Mouse (Mus musculus): ENCODE data around the gene Engase. TPM values are rescaled to one million over a fixed set of nuclear protein-coding genes. Genes with fewer than 3 reads are reported as not detected.

Gene Engase
- total RNA-seq, 4 experiments from 2014 or later = 5.2 to 7.2 (median 6.6) TPM

GRCm38 (mm10) chr11:118486881-118487772 lies 10.5 kb downstream of the Engase start:
- no peak for DNase-seq (ENCODE audit: low spot score)

DNA sequence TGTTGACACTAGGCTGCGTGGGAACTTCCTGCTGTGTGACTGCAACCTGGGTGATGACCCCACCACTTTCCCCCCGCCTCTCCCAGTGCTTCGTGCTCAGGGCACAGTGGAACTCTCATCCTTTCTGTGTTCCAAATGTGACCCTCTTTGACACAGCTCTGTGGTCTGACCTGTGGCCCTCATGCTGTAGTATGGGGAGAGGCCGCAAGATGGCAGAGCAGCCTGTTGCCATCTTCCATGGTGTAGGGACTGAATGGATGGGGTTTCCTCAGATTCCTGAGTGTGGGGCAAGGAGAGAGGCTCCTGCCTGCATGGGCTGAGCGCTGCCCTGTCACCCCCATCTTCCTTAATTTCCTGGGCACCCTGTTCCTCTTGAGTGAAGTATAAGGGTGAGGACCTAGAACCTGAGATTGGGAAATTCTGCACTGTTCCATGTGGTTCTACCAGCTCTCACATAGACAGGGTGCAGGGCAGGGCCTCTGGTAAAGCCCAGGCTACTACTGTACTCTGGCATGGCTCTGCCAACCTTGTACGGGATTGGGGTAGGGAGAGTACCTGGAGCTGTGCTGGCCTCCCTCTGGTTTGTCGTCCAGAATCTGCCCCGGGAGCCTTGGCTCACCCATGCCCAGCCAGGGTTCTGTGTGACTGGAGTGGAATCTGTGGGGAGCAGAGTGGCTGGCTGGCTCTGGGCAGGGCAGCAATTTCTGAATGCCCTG lies 11.7 kb downstream of the Engase start:
- no peak for DNase-seq (ENCODE audit: low spot score)

DNA sequence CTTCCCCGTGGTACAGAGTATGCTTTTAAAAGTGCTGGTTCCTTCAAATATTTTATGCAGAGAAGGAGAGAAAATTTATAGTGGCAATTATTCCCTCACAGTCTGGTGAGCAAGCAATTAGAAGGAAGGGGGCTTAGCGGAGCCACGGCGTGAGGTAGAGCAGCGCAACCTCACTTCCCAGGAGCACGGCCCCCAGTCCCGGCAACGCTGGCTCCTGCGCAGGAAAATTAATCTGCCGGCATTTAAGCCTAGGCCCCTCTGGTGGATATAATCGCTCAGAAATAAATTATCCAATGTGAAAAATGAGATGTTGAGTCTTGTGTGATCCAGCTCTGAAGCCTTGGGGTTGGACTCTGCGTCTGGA lies 12.3 kb downstream of the Engase start:
- no peak for DNase-seq (ENCODE audit: low spot score)

GRCm38 (mm10) chr11:118490566-118491218 lies 14.1 kb downstream of the Engase start:
- peak; percentile 70 for DNase-seq (ENCODE audit: low spot score)

- DNase-seq (ENCODE audit: low spot score) = no peak
These were observed 14.6 kb downstream of the Engase start for GRCm38 (mm10) chr11:118491230-118491629.

- DNase-seq (ENCODE audit: low spot score) = no peak
These were observed 16.8 kb downstream of the Engase start for GRCm38 (mm10) chr11:118493458-118493857.

DNA sequence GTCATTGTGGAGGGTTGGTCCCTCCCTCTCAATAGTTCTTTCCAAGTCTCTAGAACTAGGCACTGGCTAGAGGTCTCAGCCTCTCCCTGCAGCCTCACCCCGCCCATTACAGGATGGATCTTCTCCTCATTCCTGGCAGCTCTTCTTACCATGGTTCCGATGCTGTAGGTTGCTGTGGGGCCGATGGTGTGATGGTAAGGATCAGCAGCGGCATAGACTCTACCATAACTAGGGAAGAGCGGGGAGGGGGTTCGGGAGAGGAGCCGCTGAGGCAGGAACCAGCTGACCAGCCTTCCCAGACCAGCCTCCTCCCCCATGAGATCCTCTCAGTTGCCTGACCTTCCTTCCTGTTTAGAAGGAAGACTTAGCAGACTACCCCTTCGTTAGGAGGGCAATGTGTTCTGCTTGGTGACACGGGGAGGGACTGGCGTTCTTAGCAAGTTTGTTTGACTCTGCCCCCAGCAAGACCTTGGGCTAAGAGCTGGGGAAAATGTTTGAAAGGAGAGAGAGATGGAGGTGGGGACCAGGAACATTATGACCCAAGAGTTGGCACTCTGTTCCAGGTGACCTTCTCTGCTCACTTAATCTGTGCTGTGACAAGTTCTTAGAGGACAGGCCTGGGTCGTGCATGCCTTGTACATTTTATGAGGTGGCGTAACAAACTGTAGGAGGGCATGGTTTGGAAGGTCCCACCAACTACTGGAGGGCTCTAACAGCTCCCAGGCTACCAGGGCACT lies 17.5 kb downstream of the Engase start:
- no peak for DNase-seq (ENCODE audit: low spot score)

GRCm38 (mm10) chr11:118495065-118495464 lies 18.4 kb downstream of the Engase start:
- DNase-seq (ENCODE audit: low spot score) = no peak

- no peak for DNase-seq (ENCODE audit: low spot score)
These were observed 19.5 kb downstream of the Engase start for GRCm38 (mm10) chr11:118496066-118496689.

DNA sequence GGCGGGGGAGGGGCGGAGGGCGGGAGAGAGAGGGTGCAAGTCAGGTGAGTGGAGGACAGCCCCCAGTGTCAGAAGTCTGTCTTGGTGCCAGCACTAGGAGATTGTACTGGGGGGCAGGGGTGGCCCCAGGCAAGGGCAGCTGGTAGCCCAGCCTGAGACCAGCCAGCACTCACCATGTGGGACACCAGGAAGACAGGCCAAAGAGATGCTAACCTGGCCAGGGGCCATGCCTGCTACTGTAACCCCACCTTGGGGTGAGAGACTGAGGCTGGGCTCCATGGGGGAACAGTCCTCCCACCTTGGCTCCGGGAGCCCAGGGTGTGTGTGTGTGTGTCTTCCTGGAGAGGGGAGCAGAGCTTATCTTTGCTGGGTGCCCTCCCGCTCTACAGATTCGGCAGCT lies 26.4 kb downstream of the Engase start:
- no peak for DNase-seq (ENCODE audit: low spot score)

GRCm38 (mm10) chr11:118503418-118504179 lies 27.0 kb downstream of the Engase start:
- DNase-seq (ENCODE audit: low spot score) = no peak

- DNase-seq (ENCODE audit: low spot score) = no peak
These were observed 27.5 kb downstream of the Engase start for GRCm38 (mm10) chr11:118504180-118504454.

DNA sequence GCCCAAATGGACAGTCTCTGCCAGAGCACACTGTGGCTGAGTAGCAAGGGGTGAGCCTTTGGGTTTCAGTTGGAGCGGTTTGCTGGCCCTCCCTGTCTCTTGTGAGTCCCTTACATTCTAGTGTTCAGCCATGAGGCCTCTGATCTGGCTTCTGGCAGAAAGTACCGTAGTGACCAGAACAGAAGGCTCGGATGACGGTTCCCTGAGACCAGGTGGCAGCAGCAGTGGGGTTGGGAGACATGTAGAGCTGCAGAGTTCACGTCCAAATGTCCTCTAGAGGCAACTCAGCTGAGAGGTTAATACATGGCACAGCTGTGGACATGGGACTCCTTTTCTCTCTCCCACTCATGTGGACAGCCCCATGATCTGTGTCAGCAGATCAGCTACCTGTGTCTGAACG lies 30.5 kb downstream of the Engase start:
- no peak for DNase-seq (ENCODE audit: low spot score)

- DNase-seq (ENCODE audit: low spot score) = peak; percentile 63
These were observed 31.3 kb downstream of the Engase start for GRCm38 (mm10) chr11:118507904-118508303.

DNA sequence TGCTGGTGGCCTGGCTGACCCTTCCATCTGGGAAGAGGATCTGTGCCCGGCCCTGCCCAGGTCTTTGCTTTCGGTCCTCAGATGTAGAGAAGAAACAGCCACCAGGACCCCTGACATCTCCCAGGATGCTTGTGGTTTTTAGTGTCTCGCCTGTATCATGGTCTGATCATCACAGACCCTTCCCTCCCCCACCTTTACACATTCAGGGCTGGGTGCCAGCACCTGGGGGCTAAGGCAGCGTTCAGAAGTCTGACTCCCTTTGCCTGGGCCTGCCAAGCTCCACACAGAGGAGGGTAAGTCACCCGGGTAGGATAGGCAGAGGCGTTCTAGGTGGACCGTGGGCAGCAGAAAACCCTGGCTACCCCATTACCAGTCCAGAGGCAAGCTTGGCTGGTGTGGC lies 31.7 kb downstream of the Engase start:
- DNase-seq (ENCODE audit: low spot score) = no peak

- no peak for DNase-seq (ENCODE audit: low spot score)
These were observed 35.2 kb downstream of the Engase start for GRCm38 (mm10) chr11:118511851-118512250.

DNA sequence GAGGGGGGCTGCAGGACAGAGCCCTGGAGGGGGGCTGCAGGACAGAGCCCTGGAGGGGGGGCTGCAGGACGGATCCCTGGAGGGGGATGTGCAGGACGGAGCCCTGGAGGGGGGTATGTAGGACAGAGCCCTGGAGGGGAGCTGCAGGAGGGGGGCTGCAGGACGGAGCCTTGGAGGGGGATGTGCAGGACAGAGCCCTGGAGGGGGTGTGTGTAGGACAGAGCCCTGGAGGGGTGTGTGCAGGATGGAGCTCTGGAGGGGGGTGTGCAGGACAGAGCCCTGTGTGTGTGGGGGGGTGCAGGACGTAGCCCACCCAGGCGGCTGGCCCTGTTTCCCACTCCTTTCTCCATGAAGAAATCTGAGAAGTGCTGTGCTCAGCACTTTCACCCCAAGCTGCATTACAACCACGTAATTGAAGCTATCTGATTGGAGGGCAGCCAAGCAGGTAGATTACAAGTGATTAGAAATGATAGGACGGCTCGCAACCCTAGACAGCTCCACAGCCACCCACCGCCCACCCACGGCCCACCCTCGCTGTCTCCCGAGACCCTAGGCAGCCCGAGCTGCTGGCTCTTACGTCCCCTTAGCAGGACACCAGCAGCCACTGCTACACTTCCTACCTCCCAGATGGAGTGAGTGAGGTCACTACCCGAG lies 35.8 kb downstream of the Engase start:
- DNase-seq (ENCODE audit: low spot score) = no peak

GRCm38 (mm10) chr11:118517924-118518323 lies 41.3 kb downstream of the Engase start:
- no peak for DNase-seq (ENCODE audit: low spot score)

GRCm38 (mm10) chr11:118518743-118519142 lies 42.1 kb downstream of the Engase start:
- peak; percentile 58 for DNase-seq (ENCODE audit: low spot score)

DNA sequence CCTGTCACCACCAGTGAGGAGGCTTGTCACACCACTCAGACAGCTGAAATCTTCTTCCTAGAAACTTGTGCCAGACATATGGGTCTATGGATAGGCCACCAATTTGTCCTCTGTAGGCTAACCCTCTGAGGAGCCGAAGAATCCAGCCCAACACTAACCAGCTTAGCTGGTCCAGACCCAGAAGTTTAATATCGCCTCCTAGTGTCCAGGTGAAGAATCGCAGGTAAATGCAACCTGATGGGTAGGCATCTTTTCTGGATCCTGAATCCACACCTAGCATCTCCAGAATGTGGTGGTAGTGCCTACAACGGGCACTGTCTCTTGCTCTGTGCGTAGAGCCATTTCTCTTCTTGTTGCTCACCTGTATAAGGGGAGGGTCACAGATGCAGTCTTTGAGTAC lies 43.6 kb downstream of the Engase start:
- DNase-seq (ENCODE audit: low spot score) = no peak
